Comparison of ENCODE assay signal across 9 mouse cellular contexts in genomic region chr7:45798931-45799330, GRCm38 (mm10). TPM values are rescaled to one million over a fixed set of nuclear protein-coding genes. Genes with fewer than 3 reads are reported as not detected.
DNase-seq lines count a peak whose midpoint lies in the region; ATAC-seq lines count a peak whose summit lies in the region.
"Had no signal": no experiment of that assay in that cellular context is flagged by ENCODE, and none has a peak within 500 bp of the region (broad histone marks: within the 10 kb centered on the region; RNA-seq: fewer than 3 reads in every experiment).

No protein-coding gene starts in this region.

- WGBS in heart, embryonic 12.5 days = 45% methylated on average over 7 of the region's 7 CpGs
- 54% methylated on average over 7 of the region's 7 CpGs for WGBS in midbrain, embryonic 11.5 days
- 42% methylated on average over 7 of the region's 7 CpGs for WGBS in midbrain, embryonic 14.5 days
- WGBS in limb, embryonic 12.5 days = 51% methylated on average over 7 of the region's 7 CpGs
- 62% methylated on average over 7 of the region's 7 CpGs for WGBS in stomach, embryonic 16.5 days

- H3K36me3 ChIP-seq in heart, embryonic 12.5 days = no peaks in the 10 kb centered on the region
- peaks cover 9% of the 10 kb centered on the region for H3K36me3 ChIP-seq in midbrain, embryonic 11.5 days (ENCODE audit: control insufficient read depth, insufficient read depth, low read length)
- peaks cover 91% of the 10 kb centered on the region for H3K36me3 ChIP-seq in midbrain, embryonic 14.5 days (ENCODE audit: control insufficient read depth, insufficient read depth, low read length)
- peaks cover 57% of the 10 kb centered on the region for H3K36me3 ChIP-seq in limb, embryonic 12.5 days
- H3K36me3 ChIP-seq in stomach, embryonic 16.5 days (ENCODE audit: control insufficient read depth, insufficient read depth, low read length) = no peaks in the 10 kb centered on the region

- no peak overlapping the region for H3K27ac ChIP-seq in heart, embryonic 12.5 days (ENCODE audit: poor library complexity, severe bottlenecking)
- H3K27ac ChIP-seq in midbrain, embryonic 11.5 days (ENCODE audit: low read depth, low read length) = no peak overlapping the region
- H3K27ac ChIP-seq in midbrain, embryonic 14.5 days (replicated peaks; ENCODE audit: low read depth, low read length) = no peak overlapping the region
- no peak overlapping the region for H3K27ac ChIP-seq in limb, embryonic 12.5 days
- H3K27ac ChIP-seq in stomach, embryonic 16.5 days (ENCODE audit: low read length) = no peak overlapping the region
- H3K27ac ChIP-seq: hindbrain, embryonic 14.5 days had no signal

- no peak for DNase-seq in heart, postnatal 4 days
- DNase-seq in midbrain, embryonic 11.5 days (ENCODE audit: low spot score, missing footprints) = peak; percentile 85
- DNase-seq in midbrain, embryonic 14.5 days = no peak
- no peak for DNase-seq in urinary bladder, postnatal 14 days (ENCODE audit: low spot score)
- no peak for DNase-seq in thymus, postnatal 0 days (ENCODE audit: low spot score)

- no peak for ATAC-seq in heart, embryonic 12.5 days (ENCODE audit: insufficient number of reproducible peaks, low FRiP score)
- ATAC-seq in midbrain, embryonic 11.5 days (ENCODE audit: low FRiP score) = no peak
- no peak for ATAC-seq in midbrain, embryonic 14.5 days (ENCODE audit: low FRiP score, low TSS enrichment)
- ATAC-seq in limb, embryonic 12.5 days (ENCODE audit: insufficient number of reproducible peaks, insufficient read depth, low FRiP score, low TSS enrichment, low read depth) = no peak
- ATAC-seq in stomach, embryonic 16.5 days (ENCODE audit: insufficient read depth, low FRiP score) = no peak

- no peaks in the 10 kb centered on the region for H3K9me3 ChIP-seq in heart, embryonic 12.5 days (replicated peaks)
- no peaks in the 10 kb centered on the region for H3K9me3 ChIP-seq in midbrain, embryonic 11.5 days (ENCODE audit: control insufficient read depth, low read length)
- no peaks in the 10 kb centered on the region for H3K9me3 ChIP-seq in midbrain, embryonic 14.5 days (ENCODE audit: control insufficient read depth, low read length)
- no peaks in the 10 kb centered on the region for H3K9me3 ChIP-seq in limb, embryonic 12.5 days
- H3K9me3 ChIP-seq in stomach, embryonic 16.5 days (replicated peaks; ENCODE audit: control insufficient read depth, low read length) = no peaks in the 10 kb centered on the region

- peaks cover 26% of the 10 kb centered on the region for H3K4me1 ChIP-seq in heart, embryonic 12.5 days (replicated peaks)
- H3K4me1 ChIP-seq in midbrain, embryonic 11.5 days (ENCODE audit: control insufficient read depth, insufficient read depth, low read length) = peaks cover 20% of the 10 kb centered on the region
- H3K4me1 ChIP-seq in midbrain, embryonic 14.5 days (ENCODE audit: control insufficient read depth, insufficient read depth, low read length) = peaks cover 16% of the 10 kb centered on the region
- peaks cover 33% of the 10 kb centered on the region for H3K4me1 ChIP-seq in limb, embryonic 12.5 days (replicated peaks)
- H3K4me1 ChIP-seq in stomach, embryonic 16.5 days (ENCODE audit: control insufficient read depth, insufficient read depth, low read length) = peaks cover 22% of the 10 kb centered on the region

- no peak overlapping the region for H3K9ac ChIP-seq in heart, embryonic 12.5 days
- no peak overlapping the region for H3K9ac ChIP-seq in midbrain, embryonic 11.5 days (ENCODE audit: low read length)
- no peak overlapping the region; the same call in 1 of the 2 replicates for H3K9ac ChIP-seq in midbrain, embryonic 14.5 days (replicated peaks; ENCODE audit: low read length)
- H3K9ac ChIP-seq in limb, embryonic 12.5 days (replicated peaks) = no peak overlapping the region
- peak overlapping the region; percentile 76 for H3K9ac ChIP-seq in stomach, embryonic 16.5 days (ENCODE audit: low read length)

- H3K4me2 ChIP-seq in heart, embryonic 12.5 days = peak overlapping the region; percentile 84
- H3K4me2 ChIP-seq in midbrain, embryonic 11.5 days = 0 out of 2 replicates have a peak overlapping the region, but pooled peaks have one; percentile 63
- H3K4me2 ChIP-seq in midbrain, embryonic 14.5 days (ENCODE audit: low read length) = no peak overlapping the region
- H3K4me2 ChIP-seq in limb, embryonic 12.5 days = peak overlapping the region; percentile 91
- H3K4me2 ChIP-seq in stomach, embryonic 16.5 days (ENCODE audit: low read depth, low read length) = peak overlapping the region; percentile 93

- peaks cover 70% of the 10 kb centered on the region for H3K27me3 ChIP-seq in heart, embryonic 12.5 days (replicated peaks)
- peaks cover 22% of the 10 kb centered on the region for H3K27me3 ChIP-seq in midbrain, embryonic 11.5 days (ENCODE audit: control insufficient read depth, insufficient read depth, low read length)
- H3K27me3 ChIP-seq in midbrain, embryonic 14.5 days (ENCODE audit: control insufficient read depth, insufficient read depth, low read length) = 0 out of 2 replicates have a peak, but pooled peaks cover 4% of the 10 kb centered on the region
- H3K27me3 ChIP-seq in limb, embryonic 12.5 days = peaks cover 52% of the 10 kb centered on the region
- peaks cover 10% of the 10 kb centered on the region for H3K27me3 ChIP-seq in stomach, embryonic 16.5 days (ENCODE audit: control insufficient read depth, insufficient read depth, low read length)

- peak overlapping the region; percentile 53 for H3K4me3 ChIP-seq in heart, embryonic 12.5 days
- H3K4me3 ChIP-seq in midbrain, embryonic 11.5 days (ENCODE audit: low read depth, low read length) = no peak overlapping the region
- H3K4me3 ChIP-seq in midbrain, embryonic 14.5 days (replicated peaks; ENCODE audit: low read depth, low read length) = no peak overlapping the region
- peak overlapping the region; percentile 52 for H3K4me3 ChIP-seq in limb, embryonic 12.5 days (replicated peaks)
- peak overlapping the region; percentile 55 for H3K4me3 ChIP-seq in stomach, embryonic 16.5 days (replicated peaks; ENCODE audit: low read length)

RNA-seq across cellular contexts. Expression of gene Sult2b1, which starts 14.5 kb away (rescaled TPM):
- polyA plus RNA-seq in heart, embryonic 12.5 days (2016; fragmentation: Nextera tagmentation; extraction: Ambion mirVana) = 0.23 and 0.40 TPM in 2 replicates
- not detected for total RNA-seq in heart, postnatal 4 days (2021)
- 1.5 and 2.4 TPM in 2 replicates for polyA plus RNA-seq in midbrain, embryonic 11.5 days (2014; fragmentation: Nextera tagmentation; extraction: Ambion mirVana)
- 5.2 and 8.5 TPM in 2 replicates for polyA plus RNA-seq in midbrain, embryonic 14.5 days (2014; fragmentation: Nextera tagmentation; extraction: Ambion mirVana)
- polyA plus RNA-seq in limb, embryonic 12.5 days (2016; fragmentation: Nextera tagmentation; extraction: Ambion mirVana) = 1.6 and 1.9 TPM in 2 replicates
- polyA plus RNA-seq in stomach, embryonic 16.5 days (2015; fragmentation: Nextera tagmentation; extraction: Ambion mirVana) = 32.7 and 46.5 TPM in 2 replicates
- polyA plus RNA-seq in thymus, postnatal 0 days (2015; fragmentation: Nextera tagmentation; extraction: Ambion mirVana) = 4.1 and 5.8 TPM in 2 replicates

RNA-seq across cellular contexts. Expression of gene Lmtk3, which starts 15.4 kb away (rescaled TPM):
- polyA plus RNA-seq in heart, embryonic 12.5 days (2016; fragmentation: Nextera tagmentation; extraction: Ambion mirVana) = 0.53 and 0.86 TPM in 2 replicates
- total RNA-seq in heart, postnatal 4 days (2021) = under 1 TPM; 0.10 to 0.16 TPM
- polyA plus RNA-seq in midbrain, embryonic 11.5 days (2014; fragmentation: Nextera tagmentation; extraction: Ambion mirVana) = 4.6 and 4.8 TPM in 2 replicates
- 25.2 and 30.2 TPM in 2 replicates for polyA plus RNA-seq in midbrain, embryonic 14.5 days (2014; fragmentation: Nextera tagmentation; extraction: Ambion mirVana)
- 3.4 and 4.9 TPM in 2 replicates for polyA plus RNA-seq in limb, embryonic 12.5 days (2016; fragmentation: Nextera tagmentation; extraction: Ambion mirVana)
- polyA plus RNA-seq in stomach, embryonic 16.5 days (2015; fragmentation: Nextera tagmentation; extraction: Ambion mirVana) = 0.53 and 0.99 TPM in 2 replicates
- not detected in 2 replicates for polyA plus RNA-seq in thymus, postnatal 0 days (2015; fragmentation: Nextera tagmentation; extraction: Ambion mirVana)

RNA-seq across cellular contexts. Expression of gene Cyth2, which starts 15.4 kb away (rescaled TPM):
- 108 and 115 TPM in 2 replicates for polyA plus RNA-seq in heart, embryonic 12.5 days (2016; fragmentation: Nextera tagmentation; extraction: Ambion mirVana)
- total RNA-seq in heart, postnatal 4 days (2021) = 100 to 1,000 TPM; 105 to 107 TPM
- polyA plus RNA-seq in midbrain, embryonic 11.5 days (2014; fragmentation: Nextera tagmentation; extraction: Ambion mirVana) = 224 and 225 TPM in 2 replicates
- polyA plus RNA-seq in midbrain, embryonic 14.5 days (2014; fragmentation: Nextera tagmentation; extraction: Ambion mirVana) = 281 and 288 TPM in 2 replicates
- polyA plus RNA-seq in limb, embryonic 12.5 days (2016; fragmentation: Nextera tagmentation; extraction: Ambion mirVana) = 171 and 175 TPM in 2 replicates
- 75.6 and 82.6 TPM in 2 replicates for polyA plus RNA-seq in stomach, embryonic 16.5 days (2015; fragmentation: Nextera tagmentation; extraction: Ambion mirVana)
- polyA plus RNA-seq in thymus, postnatal 0 days (2015; fragmentation: Nextera tagmentation; extraction: Ambion mirVana) = 96.3 and 98.0 TPM in 2 replicates

RNA-seq across cellular contexts. Expression of gene Kcnj14, which starts 25.7 kb away (rescaled TPM):
- 0.63 and 0.70 TPM in 2 replicates for polyA plus RNA-seq in heart, embryonic 12.5 days (2016; fragmentation: Nextera tagmentation; extraction: Ambion mirVana)
- total RNA-seq in heart, postnatal 4 days (2021) = under 1 TPM; 0.34 to 0.38 TPM
- 0.69 and 0.75 TPM in 2 replicates for polyA plus RNA-seq in midbrain, embryonic 11.5 days (2014; fragmentation: Nextera tagmentation; extraction: Ambion mirVana)
- polyA plus RNA-seq in midbrain, embryonic 14.5 days (2014; fragmentation: Nextera tagmentation; extraction: Ambion mirVana) = 0.63 and 0.88 TPM in 2 replicates
- polyA plus RNA-seq in limb, embryonic 12.5 days (2016; fragmentation: Nextera tagmentation; extraction: Ambion mirVana) = 1.6 and 2.2 TPM in 2 replicates
- 0.91 and 0.98 TPM in 2 replicates for polyA plus RNA-seq in stomach, embryonic 16.5 days (2015; fragmentation: Nextera tagmentation; extraction: Ambion mirVana)
- 0.10 and 0.31 TPM in 2 replicates for polyA plus RNA-seq in thymus, postnatal 0 days (2015; fragmentation: Nextera tagmentation; extraction: Ambion mirVana)

RNA-seq across cellular contexts. Expression of gene Grwd1, which starts 31.8 kb away (rescaled TPM):
- 43.9 and 46.6 TPM in 2 replicates for polyA plus RNA-seq in heart, embryonic 12.5 days (2016; fragmentation: Nextera tagmentation; extraction: Ambion mirVana)
- 10 to 100 TPM; 19.3 to 19.9 TPM for total RNA-seq in heart, postnatal 4 days (2021)
- 64.0 and 67.9 TPM in 2 replicates for polyA plus RNA-seq in midbrain, embryonic 11.5 days (2014; fragmentation: Nextera tagmentation; extraction: Ambion mirVana)
- polyA plus RNA-seq in midbrain, embryonic 14.5 days (2014; fragmentation: Nextera tagmentation; extraction: Ambion mirVana) = 37.2 and 37.4 TPM in 2 replicates
- polyA plus RNA-seq in limb, embryonic 12.5 days (2016; fragmentation: Nextera tagmentation; extraction: Ambion mirVana) = 75.4 and 78.0 TPM in 2 replicates
- 50.3 and 53.7 TPM in 2 replicates for polyA plus RNA-seq in stomach, embryonic 16.5 days (2015; fragmentation: Nextera tagmentation; extraction: Ambion mirVana)
- polyA plus RNA-seq in thymus, postnatal 0 days (2015; fragmentation: Nextera tagmentation; extraction: Ambion mirVana) = 48.7 and 50.8 TPM in 2 replicates

Comparison
In these comparisons a context has a peak if more than half of its experiments do, and no peak if none do; other contexts are left out.
1. H3K4me3 ChIP-seq: peak in heart, embryonic 12.5 days (single experiment), limb, embryonic 12.5 days (single experiment) and stomach, embryonic 16.5 days (single experiment); none in midbrain, embryonic 11.5 days (single experiment) and midbrain, embryonic 14.5 days (single experiment).